Mouse (Mus musculus) lung, postnatal 10 days (tissue): ENCODE measurements around the gene Pcmt1.

Experiments
- DNase-seq: peaks from one replicate; pipeline ENCODE4 v3.0.0; 2021

Pcmt1 gene

GRCm38 (mm10) chr10:7582891-7583557 is 97.9 kb downstream of the Pcmt1 start:
- DNase-seq, result no peak

GRCm38 (mm10) chr10:7582157-7582890 is 98.6 kb downstream of the Pcmt1 start:
- DNase-seq, result no peak

- no peak for DNase-seq
Measured at GRCm38 (mm10) chr10:7581401-7581800, 99.5 kb downstream of the Pcmt1 start.
